Comparison of ENCODE assay signal across 19 mouse cellular contexts in genomic region chr11:51003296-51003695, GRCm38 (mm10). TPM values are rescaled to one million over a fixed set of nuclear protein-coding genes. Genes with fewer than 3 reads are reported as not detected.
DNase-seq lines count a peak whose midpoint lies in the region.
"Had no signal": no experiment of that assay in that cellular context is flagged by ENCODE, and none has a peak within 500 bp of the region (broad histone marks: within the 10 kb centered on the region; RNA-seq: fewer than 3 reads in every experiment).

Gene Olfr51, plus strand, starts transcription at chr11:51003596.

- H3K27me3 ChIP-seq in heart, embryonic 10.5 days (ENCODE audit: insufficient read depth, poor library complexity, severe bottlenecking) = no peaks in the 10 kb centered on the region
- H3K27me3 ChIP-seq: Patski had no signal

- 63% methylated on average over 5 of the region's 5 CpGs for WGBS in heart, embryonic 10.5 days

- no peak within 1 kb of the TSS for H3K4me3 ChIP-seq in heart, embryonic 10.5 days

- H3K9me3 ChIP-seq in heart, embryonic 10.5 days = no peaks in the 10 kb centered on the region

- H3K27ac ChIP-seq in heart, embryonic 10.5 days = no peak within 1 kb of the TSS

- peak; percentile 33 for DNase-seq in heart, adult 11 months
- DNase-seq in heart, embryonic 10.5 days (ENCODE audit: low spot score) = no peak
- DNase-seq: adrenal gland, adult 2 months; adrenal gland, adult 8-10 months; adrenal gland, postnatal 10 days; adrenal gland, postnatal 14 days; adrenal gland, postnatal 25 days; adrenal gland, postnatal 36 days; B cell, adult 2 months; cerebellum, adult 11 months; cerebellum, adult 11-12 months; cerebellum, adult 18-20 months; cerebellum, adult 2 months had no signal

- H3K4me1 ChIP-seq in heart, embryonic 10.5 days = no peaks in the 10 kb centered on the region

- H3K36me3 ChIP-seq in heart, embryonic 10.5 days = no peaks in the 10 kb centered on the region
- H3K36me3 ChIP-seq: G1E had no signal

RNA-seq across cellular contexts. Expression of gene Olfr51, which starts in this region (rescaled TPM):
- not detected in 2 replicates for polyA plus RNA-seq in heart, embryonic 10.5 days (2016; fragmentation: Nextera tagmentation; extraction: Ambion mirVana)
- polyA plus RNA-seq: activated CD4-positive, CD25-positive, alpha-beta regulatory T cell, adult 4 months; adrenal gland, adult 2 months; brain, embryonic 14.5 days; C2C12; CD4-positive, CD25-positive, alpha-beta regulatory T cell, adult 4 months; cerebellum, adult 2 months; G1E; Patski had no signal
